Mouse (Mus musculus) left cerebral cortex, adult 9 months (tissue): ENCODE data around the gene Uvrag.

Experiments
- DNase-seq, 2 experiments: peaks; one replicate each; pipeline ENCODE4 v3.0.0; 2022; ENCODE audit warnings: low spot score in 2 of 2

The Uvrag gene

GRCm38 (mm10) chr7:98852950-98853650, 287.8 kb downstream of the Uvrag start:
- DNase-seq, result no peak

- no peak for DNase-seq
Measured at GRCm38 (mm10) chr7:98851220-98851619, 289.7 kb downstream of the Uvrag start.

GRCm38 (mm10) chr7:98850388-98850787, 290.6 kb downstream of the Uvrag start:
- DNase-seq, result no peak

- DNase-seq, result no peak
Measured at GRCm38 (mm10) chr7:98848899-98849640, 291.9 kb downstream of the Uvrag start.

- DNase-seq, result no peak
Measured at GRCm38 (mm10) chr7:98843649-98844048, 297.3 kb downstream of the Uvrag start.

GRCm38 (mm10) chr7:98842997-98843396, 297.9 kb downstream of the Uvrag start:
- no peak for DNase-seq

- no peak for DNase-seq
Measured at GRCm38 (mm10) chr7:98841802-98842201, 299.1 kb downstream of the Uvrag start.

GRCm38 (mm10) chr7:98840771-98841170, 300.2 kb downstream of the Uvrag start:
- DNase-seq, result no peak

GRCm38 (mm10) chr7:98839312-98839711, 301.6 kb downstream of the Uvrag start:
- no peak for DNase-seq

- no peak for DNase-seq
Measured at GRCm38 (mm10) chr7:98838729-98839141, 302.2 kb downstream of the Uvrag start.

GRCm38 (mm10) chr7:98837901-98838300, 303.0 kb downstream of the Uvrag start:
- DNase-seq, result peak in 1 of 2 experiments; percentile 73

GRCm38 (mm10) chr7:98836646-98837045, 304.3 kb downstream of the Uvrag start:
- DNase-seq, result no peak

- no peak for DNase-seq
Measured at GRCm38 (mm10) chr7:98835519-98836441, 305.2 kb downstream of the Uvrag start.
